Mouse (Mus musculus) forebrain, embryonic 12.5 days (tissue): Measurements from ENCODE around the gene Ptrhd1. TPM values are rescaled to one million over a fixed set of nuclear protein-coding genes. Genes with fewer than 3 reads are reported as not detected.

Experiments used
- ATAC-seq: fragments of 200-750 bp; cut with Nextera tagmentation; 2 replicates; pipeline ENCODE4 v1.8.0; 2017; ENCODE audit warnings: moderate TSS enrichment; ENCODE audit not compliant: low FRiP score
- H3K27ac ChIP-seq: fragments of 300-500 bp; sonication (generic); 2 replicates; pipeline ENCODE4 v1.5.1; 2016; ENCODE audit warnings: mild to moderate bottlenecking
- H3K27me3 ChIP-seq: fragments of 300-500 bp; sonication (generic); 2 replicates; pipeline ENCODE4 v1.6.1; 2016; ENCODE audit warnings: mild to moderate bottlenecking
- H3K36me3 ChIP-seq: fragments of 300-500 bp; sonication (generic); replicated peaks from 2 replicates; pipeline ENCODE4 v1.6.1; 2016; ENCODE audit warnings: mild to moderate bottlenecking
- H3K4me1 ChIP-seq: fragments of 300-500 bp; sonication (generic); 2 replicates; pipeline ENCODE4 v1.6.1; 2016
- H3K4me2 ChIP-seq: fragments of 300-500 bp; sonication (generic); 2 replicates; pipeline ENCODE4 v1.6.1; 2016; ENCODE audit warnings: mild to moderate bottlenecking, moderate library complexity
- H3K4me3 ChIP-seq: fragments of 300-500 bp; sonication (generic); replicated peaks from 2 replicates; pipeline ENCODE4 v1.5.1; 2016; ENCODE audit warnings: mild to moderate bottlenecking
- H3K9ac ChIP-seq: fragments of 300-500 bp; sonication (generic); 2 replicates; pipeline ENCODE4 v1.6.1; 2016; ENCODE audit warnings: mild to moderate bottlenecking
- H3K9me3 ChIP-seq: fragments of 300-500 bp; sonication (generic); 2 replicates; pipeline ENCODE4 v1.6.1; 2016
- WGBS: fragments of 180-500 bp; shearing (Covaris S2); methylation state at CpG from one replicate; pipeline ENCODE4 v1.1.7; 2016; 5-methylcytosine and 5-hydroxymethylcytosine counted together
- polyA plus RNA-seq: library from polyadenylated mRNA; unstranded; fragments of >200 nt; fragmentation: Nextera tagmentation; extraction: Ambion mirVana; gene quantifications from 2 replicates; pipeline ENCODE4 v1.2.1, GENCODE M21; 2016

Gene Ptrhd1
- 5.4 and 5.7 TPM in 2 replicates for polyA plus RNA-seq

DNA sequence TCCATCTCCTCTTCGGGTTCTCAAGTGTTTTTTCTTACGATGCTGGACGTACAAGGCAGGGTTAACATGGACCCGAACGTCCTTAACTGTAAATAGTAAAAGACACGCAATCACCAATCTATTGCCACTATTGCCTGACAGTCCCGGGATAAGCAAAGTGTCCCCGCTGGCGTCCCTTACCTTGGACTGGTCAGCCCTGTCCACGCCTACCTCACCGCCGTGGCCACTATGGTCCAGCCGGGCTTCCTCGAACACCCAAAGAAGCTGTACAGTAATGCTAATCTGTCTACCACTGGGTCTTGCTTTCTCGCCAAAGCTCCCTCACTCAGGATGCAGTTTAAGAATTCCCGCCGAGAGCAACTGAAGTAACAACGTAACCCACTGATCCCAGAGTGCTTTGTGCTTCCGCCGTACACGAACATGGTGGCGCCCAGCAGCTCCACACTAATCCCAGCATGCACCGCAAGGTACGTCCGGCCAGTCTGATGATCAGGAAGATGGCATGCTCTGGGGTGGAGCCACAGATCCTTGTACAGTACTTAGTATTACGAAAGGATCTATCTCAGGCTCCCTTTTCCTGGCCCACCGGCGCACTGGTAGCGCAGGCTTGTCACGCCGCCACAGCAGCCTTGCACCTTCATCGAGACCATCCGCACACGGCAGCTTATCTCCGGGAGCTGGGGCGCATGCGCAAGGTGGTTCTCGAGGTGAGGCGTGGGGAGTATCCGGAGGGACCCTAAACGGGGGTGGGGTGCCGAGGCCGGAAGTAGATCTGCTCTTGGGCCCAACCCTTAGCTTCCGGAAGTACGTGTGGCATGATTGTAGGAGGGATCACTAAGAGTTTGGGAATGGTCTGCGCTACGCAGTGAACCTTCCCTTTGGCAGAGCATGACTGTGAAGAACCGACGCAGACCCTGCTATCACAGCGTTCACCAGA lies at the start of gene Ptrhd1, which contains the start of gene Cenpo:
Gene Ptrhd1, plus strand, starts transcription at position 456 of the 937 bp plus-strand sequence.
Gene Cenpo, minus strand, starts transcription at position 723 of the 937 bp plus-strand sequence.
- peak; percentile 99 for ATAC-seq
- H3K9ac ChIP-seq = peak within 1 kb of the TSS; percentile 68
- H3K4me1 ChIP-seq = peaks cover 17% of the 10 kb centered on the region
- no peaks in the 10 kb centered on the region for H3K9me3 ChIP-seq
- WGBS = under 1% methylated on average over 50 of the region's 50 CpGs
- H3K27ac ChIP-seq = peak within 1 kb of the TSS; percentile 92
- H3K4me3 ChIP-seq = peak within 1 kb of the TSS; percentile 69
- H3K4me2 ChIP-seq = peak within 1 kb of the TSS; percentile 66
- no peaks in the 10 kb centered on the region for H3K27me3 ChIP-seq
- peaks cover 15% of the 10 kb centered on the region for H3K36me3 ChIP-seq

DNA sequence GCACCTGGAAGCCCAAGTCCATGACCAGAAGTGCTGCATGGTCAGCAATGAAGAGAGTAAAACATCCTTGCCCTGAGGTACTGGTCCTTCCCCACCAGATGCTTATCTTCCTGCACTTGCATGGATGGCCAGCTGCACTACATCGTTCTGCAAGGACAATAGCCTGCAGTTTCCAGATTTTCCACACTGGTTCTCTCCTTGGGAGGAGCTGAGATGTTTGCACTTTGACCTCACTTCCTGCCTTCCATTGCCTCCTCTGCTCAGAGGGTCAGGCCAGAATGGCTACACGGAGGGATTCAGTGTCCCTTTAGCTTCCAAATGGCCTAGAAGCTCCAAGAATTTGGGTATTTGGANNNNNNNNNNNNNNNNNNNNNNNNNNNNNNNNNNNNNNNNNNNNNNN lies 49.2 kb upstream of the Ptrhd1 start:
- H3K4me1 ChIP-seq = peaks cover 14% of the 10 kb centered on the region
- 76% methylated on average over 2 of the region's 2 CpGs for WGBS
- H3K4me3 ChIP-seq = no peak overlapping the region
- H3K27me3 ChIP-seq = no peaks in the 10 kb centered on the region
- no peak overlapping the region for H3K4me2 ChIP-seq
- H3K27ac ChIP-seq = no peak overlapping the region
- no peak overlapping the region for H3K9ac ChIP-seq
- H3K9me3 ChIP-seq = no peaks in the 10 kb centered on the region
- ATAC-seq = no peak
- H3K36me3 ChIP-seq = no peaks in the 10 kb centered on the region

DNA sequence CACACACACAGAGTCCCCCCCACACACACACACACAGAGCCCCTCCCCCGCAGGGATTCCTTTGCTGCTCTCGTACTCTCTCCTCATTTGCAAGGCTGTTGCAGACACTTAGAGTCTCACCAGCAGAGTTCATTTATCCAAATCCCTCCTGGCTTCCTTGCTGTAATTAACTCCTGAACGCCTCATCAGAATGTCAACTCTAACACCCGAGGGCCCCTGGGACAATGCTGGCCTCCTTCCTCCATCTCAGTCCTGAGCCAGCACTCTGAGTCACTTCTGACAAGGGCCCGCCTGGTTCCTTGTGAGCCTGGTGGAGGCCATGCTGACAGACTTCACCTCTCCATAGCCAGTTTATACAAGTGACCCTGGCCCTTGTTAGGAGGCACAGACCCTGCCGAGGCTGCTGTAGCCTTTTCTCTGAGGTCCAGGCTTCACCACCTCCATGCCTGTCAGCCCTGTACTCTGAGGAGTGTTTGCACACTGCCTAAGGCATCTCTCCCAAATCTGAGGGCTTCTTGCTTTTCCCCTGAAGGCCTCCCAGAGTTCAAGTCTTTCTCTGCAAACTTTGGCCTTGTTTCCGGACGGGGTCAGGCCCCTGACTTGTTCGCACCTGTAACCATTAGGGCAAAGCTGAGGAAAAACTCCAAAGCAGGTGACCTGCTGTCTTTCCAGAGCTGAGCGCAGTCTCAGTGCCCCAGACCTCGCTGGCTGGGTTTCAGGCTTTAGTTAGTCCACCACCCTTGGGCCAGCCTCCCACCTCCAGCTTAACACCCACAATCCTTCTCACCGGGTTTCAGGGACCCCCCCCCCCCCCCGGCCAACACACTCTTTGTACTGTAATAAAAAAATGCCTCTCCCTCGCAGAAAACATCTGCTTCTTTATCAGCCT lies 45.4 kb upstream of the Ptrhd1 start:
- Histone ChIP-seq H3K27me3 (no peaks in the 10 kb centered on the region), H3K36me3 (no peaks in the 10 kb centered on the region), H3K4me1 (peaks cover 14% of the 10 kb centered on the region), H3K9ac (no peak overlapping the region), H3K4me3 (no peak overlapping the region), H3K4me2 (no peak overlapping the region), H3K27ac (peak overlapping the region; percentile 73), H3K9me3 (no peaks in the 10 kb centered on the region)
- WGBS = 26% methylated on average over 14 of the region's 14 CpGs
- ATAC-seq = peak; percentile 81; the same call in 1 of the 2 replicates

DNA sequence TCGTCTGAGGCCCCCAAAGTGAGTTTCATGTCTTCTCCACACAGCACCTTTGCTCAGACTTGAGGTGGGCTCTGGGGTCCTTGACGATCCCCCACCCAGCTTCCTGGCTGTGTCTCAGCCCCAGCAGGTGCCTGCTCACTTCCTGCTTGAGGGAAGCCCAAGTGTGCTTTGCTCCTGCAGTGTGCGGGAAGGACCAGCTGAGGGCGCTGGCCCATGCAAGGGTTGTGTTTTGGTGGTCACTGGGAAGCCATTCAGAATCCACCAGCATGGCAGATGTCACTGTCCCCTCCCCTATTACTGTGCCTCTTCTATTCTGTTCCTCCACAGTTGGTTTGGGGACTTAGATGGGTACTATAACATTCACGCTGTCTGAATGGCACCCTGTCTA lies 44.8 kb upstream of the Ptrhd1 start:
- no peak overlapping the region for H3K4me3 ChIP-seq
- H3K27ac ChIP-seq = no peak overlapping the region
- no peaks in the 10 kb centered on the region for H3K27me3 ChIP-seq
- no peaks in the 10 kb centered on the region for H3K36me3 ChIP-seq
- ATAC-seq = no peak
- no peak overlapping the region for H3K9ac ChIP-seq
- 36% methylated on average over 5 of the region's 5 CpGs for WGBS
- H3K9me3 ChIP-seq = no peaks in the 10 kb centered on the region
- H3K4me1 ChIP-seq = peaks cover 14% of the 10 kb centered on the region
- H3K4me2 ChIP-seq = no peak overlapping the region

DNA sequence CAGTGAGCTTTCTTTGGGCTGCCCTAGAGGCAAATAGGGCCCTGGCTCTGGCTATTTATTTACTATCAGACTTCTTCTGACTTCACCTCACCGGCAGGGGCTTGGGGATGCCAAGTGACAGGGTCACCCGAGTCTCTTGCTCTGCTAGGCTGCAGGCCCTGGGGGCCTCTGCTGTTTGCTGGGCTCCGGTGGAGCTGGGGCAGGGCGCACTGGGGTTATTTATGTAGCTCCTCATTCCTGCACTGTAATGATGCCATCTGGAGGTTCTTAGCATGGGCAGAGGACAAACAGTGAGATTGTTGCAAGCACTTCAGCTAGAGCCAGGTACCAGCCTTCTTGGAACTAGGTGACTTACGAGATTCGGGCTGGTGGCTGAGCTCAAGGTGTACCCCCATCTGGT lies 41.3 kb upstream of the Ptrhd1 start:
- H3K4me2 ChIP-seq = no peak overlapping the region
- WGBS = 82% methylated on average over 6 of the region's 6 CpGs
- H3K9ac ChIP-seq = no peak overlapping the region
- no peak for ATAC-seq
- H3K4me1 ChIP-seq = peaks cover 14% of the 10 kb centered on the region
- no peaks in the 10 kb centered on the region for H3K27me3 ChIP-seq
- H3K9me3 ChIP-seq = no peaks in the 10 kb centered on the region
- H3K4me3 ChIP-seq = no peak overlapping the region
- no peak overlapping the region for H3K27ac ChIP-seq
- H3K36me3 ChIP-seq = 0 out of 2 replicates have a peak, but pooled peaks cover 4% of the 10 kb centered on the region

DNA sequence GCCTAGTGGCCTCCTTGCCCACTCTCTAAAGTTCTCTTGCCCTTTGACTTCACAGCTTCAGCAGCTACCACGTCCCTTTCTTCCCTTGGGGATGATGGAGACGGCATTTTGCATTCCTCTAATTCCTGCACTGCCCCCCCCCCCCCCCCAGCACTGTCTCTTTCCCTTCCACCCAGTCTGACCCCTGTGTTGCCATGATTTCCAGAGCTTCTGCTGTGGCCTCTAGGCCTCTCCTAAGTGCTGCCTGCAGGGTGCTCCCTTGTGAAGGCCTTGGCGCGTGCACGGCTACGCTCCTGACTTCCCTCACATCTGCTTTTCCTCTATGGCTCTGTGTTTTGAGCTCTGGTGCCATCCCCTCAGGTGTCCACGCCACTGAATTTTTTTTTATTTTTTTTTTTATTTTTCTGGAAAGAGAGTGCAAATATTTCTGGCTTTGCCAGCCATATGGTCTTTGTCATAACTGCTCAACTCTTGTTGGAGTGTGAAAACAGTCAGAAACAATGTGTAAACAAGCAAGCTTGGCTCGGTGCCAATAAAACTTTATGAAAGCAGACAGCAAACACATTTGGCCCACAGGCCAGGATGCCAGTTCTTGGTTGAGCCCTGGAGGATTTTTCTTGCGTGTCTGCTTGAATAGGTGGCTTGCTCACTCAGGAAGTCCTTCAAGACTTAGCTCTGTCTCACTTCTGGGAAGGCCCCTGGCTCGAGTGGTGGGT lies 40.6 kb upstream of the Ptrhd1 start:
- H3K27ac ChIP-seq = no peak overlapping the region
- WGBS = 67% methylated on average over 10 of the region's 10 CpGs
- no peak overlapping the region for H3K4me3 ChIP-seq
- H3K4me2 ChIP-seq = no peak overlapping the region
- ATAC-seq = no peak
- H3K4me1 ChIP-seq = peaks cover 9% of the 10 kb centered on the region
- H3K36me3 ChIP-seq = peaks cover 7% of the 10 kb centered on the region; the same call in 1 of the 2 replicates
- H3K9ac ChIP-seq = no peak overlapping the region
- no peaks in the 10 kb centered on the region for H3K9me3 ChIP-seq
- no peaks in the 10 kb centered on the region for H3K27me3 ChIP-seq

DNA sequence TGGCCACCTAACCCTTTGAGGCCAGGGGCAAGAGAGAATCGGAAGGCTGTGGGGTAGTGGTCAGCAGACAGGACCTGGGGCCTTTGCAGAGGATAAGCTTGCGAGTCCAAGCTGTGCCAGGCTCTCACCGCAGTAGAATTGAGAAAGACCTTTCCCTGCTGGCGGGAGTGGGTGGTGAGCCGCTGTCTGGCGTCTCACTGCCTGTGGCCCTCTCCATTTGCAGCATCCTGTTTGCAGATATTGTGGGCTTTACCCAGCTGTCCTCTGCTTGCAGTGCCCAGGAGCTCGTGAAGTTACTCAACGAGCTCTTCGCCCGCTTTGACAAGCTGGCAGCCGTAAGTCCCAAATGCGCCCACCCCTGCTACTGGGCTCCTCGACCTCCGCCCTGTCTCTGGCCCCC lies 39.2 kb upstream of the Ptrhd1 start:
- no peaks in the 10 kb centered on the region for H3K9me3 ChIP-seq
- WGBS = 93% methylated on average over 14 of the region's 14 CpGs
- no peaks in the 10 kb centered on the region for H3K4me1 ChIP-seq
- H3K27ac ChIP-seq = no peak overlapping the region
- H3K4me2 ChIP-seq = no peak overlapping the region
- H3K27me3 ChIP-seq = no peaks in the 10 kb centered on the region
- H3K9ac ChIP-seq = no peak overlapping the region
- peaks cover 7% of the 10 kb centered on the region; the same call in 1 of the 2 replicates for H3K36me3 ChIP-seq
- H3K4me3 ChIP-seq = no peak overlapping the region
- ATAC-seq = no peak

DNA sequence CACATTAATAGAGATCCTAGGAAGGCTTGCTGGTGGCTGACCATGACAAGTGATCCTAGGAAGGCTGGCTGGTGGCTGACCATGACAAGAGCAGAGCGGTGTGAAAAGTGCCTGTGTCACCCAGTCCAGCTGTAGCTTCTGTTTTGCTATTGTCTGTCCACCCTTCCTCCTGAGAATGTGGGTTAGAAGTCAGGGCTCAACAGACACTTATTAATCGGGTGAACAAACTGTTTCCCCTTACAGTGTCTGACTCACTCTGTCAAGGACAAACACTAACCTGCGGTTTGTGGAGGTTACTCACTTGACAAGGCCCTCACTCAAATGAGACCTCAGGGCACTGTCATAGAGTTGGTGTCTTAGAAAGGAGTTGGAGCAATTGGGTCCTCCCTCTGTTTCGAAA lies 35.1 kb upstream of the Ptrhd1 start:
- Histone ChIP-seq H3K4me1 (no peaks in the 10 kb centered on the region), H3K4me2 (no peak overlapping the region), H3K4me3 (no peak overlapping the region), H3K27me3 (no peaks in the 10 kb centered on the region), H3K9me3 (no peaks in the 10 kb centered on the region), H3K36me3 (peaks cover 20% of the 10 kb centered on the region; the same call in 1 of the 2 replicates), H3K9ac (no peak overlapping the region), H3K27ac (no peak overlapping the region)
- WGBS = 95% methylated on average over 4 of the region's 4 CpGs
- no peak for ATAC-seq

DNA sequence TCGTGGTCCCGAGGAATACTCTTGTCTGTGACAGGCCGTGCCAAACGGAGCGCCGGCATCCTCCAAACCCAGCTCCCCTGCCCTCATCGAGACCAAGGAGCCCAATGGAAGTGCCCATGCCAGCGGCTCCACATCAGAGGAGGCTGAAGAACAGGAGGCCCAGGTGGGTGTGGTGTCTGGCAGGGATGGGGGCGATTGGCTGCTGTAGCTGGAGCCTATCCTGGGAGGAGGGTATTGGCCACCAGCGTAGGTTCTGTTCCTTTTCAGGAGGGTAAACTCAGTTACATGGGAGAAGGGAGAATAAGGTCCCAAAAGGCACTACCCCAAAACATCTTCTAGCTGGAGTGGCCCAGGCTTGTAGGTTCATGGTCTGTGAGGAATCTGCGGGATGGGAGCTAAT lies 34.6 kb upstream of the Ptrhd1 start:
- Histone ChIP-seq H3K4me2 (no peak overlapping the region), H3K27ac (no peak overlapping the region), H3K9me3 (no peaks in the 10 kb centered on the region), H3K4me1 (no peaks in the 10 kb centered on the region), H3K9ac (no peak overlapping the region), H3K4me3 (no peak overlapping the region), H3K27me3 (no peaks in the 10 kb centered on the region), H3K36me3 (peaks cover 21% of the 10 kb centered on the region; the same call in 1 of the 2 replicates)
- no peak for ATAC-seq
- WGBS = 94% methylated on average over 11 of the region's 11 CpGs

DNA sequence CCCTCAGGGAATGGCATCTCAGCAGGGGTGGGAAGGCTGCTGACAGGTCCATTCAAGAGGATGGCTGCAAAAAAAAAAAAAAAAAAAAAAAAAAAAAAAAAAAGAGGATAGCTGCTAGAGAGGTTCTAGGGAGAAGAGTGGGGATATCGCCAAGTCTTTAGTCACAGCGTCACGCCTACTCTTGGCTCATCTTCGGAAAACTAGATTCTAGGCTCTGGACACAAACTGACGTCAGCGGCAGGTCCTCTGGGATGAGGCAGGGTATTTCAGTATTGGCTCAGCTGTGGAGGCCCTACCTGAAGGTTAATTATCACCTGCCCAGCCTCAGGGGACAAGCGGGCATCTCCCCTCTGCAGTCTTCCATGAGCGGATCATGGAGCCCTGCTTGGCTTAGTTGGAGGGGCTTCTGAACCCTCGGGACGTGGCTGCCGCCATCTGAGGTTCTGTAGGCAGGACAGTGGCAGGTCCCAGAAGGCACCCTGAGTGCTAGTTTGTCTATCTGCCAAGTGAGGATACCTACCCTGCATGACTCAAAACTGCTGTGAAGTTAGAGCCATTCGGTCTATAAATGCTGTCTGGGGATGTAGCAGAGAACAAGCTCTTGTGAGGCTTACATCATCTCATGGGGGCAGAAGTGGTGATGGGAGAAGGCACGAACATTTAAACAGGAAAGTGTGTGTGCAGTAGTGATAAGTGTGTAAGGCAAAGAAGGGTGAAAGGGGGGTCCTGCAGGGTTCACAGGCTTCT lies 32.2 kb upstream of the Ptrhd1 start:
- no peaks in the 10 kb centered on the region for H3K27me3 ChIP-seq
- H3K4me3 ChIP-seq = no peak overlapping the region
- no peak overlapping the region for H3K4me2 ChIP-seq
- peaks cover 30% of the 10 kb centered on the region for H3K36me3 ChIP-seq
- no peak for ATAC-seq
- H3K9ac ChIP-seq = no peak overlapping the region
- H3K9me3 ChIP-seq = no peaks in the 10 kb centered on the region
- no peaks in the 10 kb centered on the region for H3K4me1 ChIP-seq
- H3K27ac ChIP-seq = no peak overlapping the region
- 87% methylated on average over 13 of the region's 13 CpGs for WGBS

DNA sequence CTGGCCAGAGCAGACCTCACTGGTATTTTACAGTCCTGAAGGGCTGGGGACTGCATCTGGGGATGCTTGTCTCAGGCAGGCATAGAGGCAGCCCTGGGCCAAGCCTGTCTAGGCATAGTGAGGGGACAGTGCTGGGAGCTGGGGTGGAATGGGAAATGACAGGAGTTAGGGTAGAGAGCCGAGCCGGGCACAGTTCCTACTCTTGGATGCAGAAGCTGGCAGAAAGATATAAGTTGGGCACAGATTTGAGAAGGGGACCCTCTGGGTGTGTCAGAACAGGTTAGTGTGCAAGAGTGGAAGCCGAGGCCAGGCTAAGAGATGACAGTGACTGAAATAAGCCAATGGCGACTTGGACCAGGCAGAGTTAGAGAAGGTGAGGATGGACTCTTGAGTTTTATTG lies 31.6 kb upstream of the Ptrhd1 start:
- H3K36me3 ChIP-seq = peaks cover 33% of the 10 kb centered on the region

More for the DNA sequence above, 31.6 kb upstream of the Ptrhd1 start:
- Histone ChIP-seq H3K4me2 (no peak overlapping the region), H3K9ac (no peak overlapping the region), H3K27me3 (no peaks in the 10 kb centered on the region), H3K4me3 (no peak overlapping the region), H3K27ac (no peak overlapping the region), H3K9me3 (no peaks in the 10 kb centered on the region), H3K4me1 (no peaks in the 10 kb centered on the region)
- ATAC-seq = no peak
- 98% methylated on average over 4 of the region's 4 CpGs for WGBS
